Mouse (Mus musculus): ENCODE data around the gene Clybl.

DNA sequence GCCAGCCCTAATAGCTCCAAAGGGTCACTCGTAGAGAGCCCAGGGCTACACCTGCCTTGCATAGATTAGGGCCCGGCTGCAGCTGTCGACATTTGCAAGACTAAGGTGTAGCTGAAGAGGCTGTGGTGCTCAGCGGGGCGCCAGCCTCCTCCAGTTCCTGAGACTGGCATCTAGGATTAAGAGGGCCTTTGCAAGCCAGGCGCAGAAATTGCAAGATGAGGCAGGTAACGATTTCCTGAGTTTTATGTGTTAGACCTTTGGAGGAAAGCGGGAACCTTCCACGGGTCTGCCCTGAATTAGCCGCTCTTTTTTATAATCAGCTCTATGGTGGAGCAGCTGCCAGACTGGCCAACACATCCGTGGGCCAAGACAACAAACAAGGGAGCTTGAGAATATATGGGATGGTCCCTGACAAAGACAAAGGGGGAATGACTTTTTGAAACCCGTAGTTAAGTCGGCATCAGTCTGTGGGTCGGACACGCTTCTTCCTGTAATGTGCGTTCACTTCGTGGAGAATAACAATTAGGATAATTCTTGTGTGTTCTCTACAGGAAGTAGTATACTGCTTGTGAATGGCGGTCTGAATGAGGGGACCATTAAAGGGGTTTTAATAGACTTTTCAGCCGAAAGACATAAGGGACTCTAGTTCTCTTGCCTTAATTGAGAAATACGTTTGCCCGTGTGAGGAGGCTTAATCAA, 74.2 kb downstream of the Clybl start:
- TF ChIP-seq RAD21 (IDR thresholded peaks at IDR 0.05; ENCODE audit: low read depth, low read length) (no peak), MAX (IDR thresholded peaks at IDR 0.05; ENCODE audit: low read length) (no peak), ZKSCAN1 (IDR thresholded peaks at IDR 0.05; ENCODE audit: borderline replicate concordance, low read depth, low read length) (no peak), CTCF (conservative IDR thresholded peaks at IDR 0.05 in 1 of 2, IDR thresholded peaks at IDR 0.05 in 1 of 2; ENCODE audit: low read depth in 2 of 2, low read length in 2 of 2) (no peak), EP300 (IDR thresholded peaks at IDR 0.05; ENCODE audit: low read length) (no peak), BHLHE40 (IDR thresholded peaks at IDR 0.05; ENCODE audit: low read depth, low read length) (no peak), HCFC1 (IDR thresholded peaks at IDR 0.05; ENCODE audit: low read depth, low read length) (no peak)

Data from CH12.LX (cell line).